Mouse (Mus musculus): ENCODE results near the gene Ttc3.

DNA sequence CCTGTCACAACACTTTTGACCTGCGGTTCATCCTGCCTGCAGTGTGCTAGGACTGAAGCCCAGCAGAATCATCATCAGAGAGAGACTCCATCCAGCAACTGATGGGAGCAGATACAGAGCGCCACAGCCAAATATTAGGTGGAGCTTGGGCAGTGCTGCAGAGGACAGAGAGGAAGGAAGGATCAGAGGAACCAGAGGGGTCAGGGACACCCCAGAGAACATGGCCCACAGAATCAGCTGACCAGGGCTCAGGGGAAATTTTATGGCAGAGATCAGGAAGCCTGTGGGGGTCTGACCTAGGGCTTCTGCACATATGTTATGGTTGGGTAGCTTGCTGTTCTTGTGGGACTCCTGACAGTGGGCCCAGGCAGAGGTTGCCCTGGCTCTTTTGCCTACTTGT lies 147.2 kb downstream of the Ttc3 start:
- TF ChIP-seq CTCF (IDR thresholded peaks at IDR 0.05; ENCODE audit: extremely low read depth, insufficient read length, insufficient replicate concordance, low read depth, low read length), result no peak
- no peak for TF ChIP-seq POLR2A (IDR thresholded peaks at IDR 0.05; ENCODE audit: low read depth, low read length)
